Mouse (Mus musculus) mouse embryonic stem cell (cell line): ENCODE data around the gene Mpped2.

Source experiments
- in situ Hi-C, 2 experiments: fragments of 300-500 bp; cut with MboI; formaldehyde crosslinking; loops; 1 replicate in 1 of 2; 3 replicates in 1 of 2; pipeline ENCODE4 v1.14.3; 2019 to 2020; ENCODE audit warnings: low sequenced_read_pairs in 2 of 2, low pct_unique_long_range_greater_than_20kb in 1 of 2, mixed read lengths in 1 of 2; ENCODE audit not compliant: unreplicated experiment in 1 of 2

Gene Mpped2

GRCm38 (mm10) chr2:106832577-106832976 is 139.5 kb downstream of the Mpped2 start:
- in situ Hi-C loops, result no loop called here

- in situ Hi-C loops, result no loop called here
These were observed 140.1 kb downstream of the Mpped2 start for GRCm38 (mm10) chr2:106833212-106833611.

- in situ Hi-C loops, result no loop called here
These were observed 142.3 kb downstream of the Mpped2 start for GRCm38 (mm10) chr2:106835321-106835720.

- in situ Hi-C loops, result no loop called here
These were observed 144.2 kb downstream of the Mpped2 start for GRCm38 (mm10) chr2:106837241-106837640.

- in situ Hi-C loops, result no loop called here
These were observed 151.1 kb downstream of the Mpped2 start for GRCm38 (mm10) chr2:106844147-106844546.

GRCm38 (mm10) chr2:106844766-106845678 is 152.0 kb downstream of the Mpped2 start:
- in situ Hi-C loops, result no loop called here

- in situ Hi-C loops, result no loop called here
These were observed 153.4 kb downstream of the Mpped2 start for GRCm38 (mm10) chr2:106846511-106846910.

- in situ Hi-C loops, result no loop called here
These were observed 156.3 kb downstream of the Mpped2 start for GRCm38 (mm10) chr2:106849389-106849788.

- in situ Hi-C loops, result no loop called here
These were observed 158.4 kb downstream of the Mpped2 start for GRCm38 (mm10) chr2:106851515-106851914.

- in situ Hi-C loops, result no loop called here
These were observed 161.1 kb downstream of the Mpped2 start for GRCm38 (mm10) chr2:106854213-106854612.

- in situ Hi-C loops, result no loop called here
These were observed 161.7 kb downstream of the Mpped2 start for GRCm38 (mm10) chr2:106854758-106855157.

- in situ Hi-C loops, result no loop called here
These were observed 162.1 kb downstream of the Mpped2 start for GRCm38 (mm10) chr2:106855184-106855583.

GRCm38 (mm10) chr2:106855623-106856350 is 162.7 kb downstream of the Mpped2 start:
- in situ Hi-C loops, result no loop called here

GRCm38 (mm10) chr2:106856361-106856961 is 163.4 kb downstream of the Mpped2 start:
- in situ Hi-C loops, result no loop called here

- in situ Hi-C loops, result no loop called here
These were observed 164.2 kb downstream of the Mpped2 start for GRCm38 (mm10) chr2:106857258-106857657.

- in situ Hi-C loops, result no loop called here
These were observed 164.6 kb downstream of the Mpped2 start for GRCm38 (mm10) chr2:106857711-106858110.

GRCm38 (mm10) chr2:106860856-106861679 is 168.0 kb downstream of the Mpped2 start:
- in situ Hi-C loops, result no loop called here

- in situ Hi-C loops, result no loop called here
These were observed 170.1 kb downstream of the Mpped2 start for GRCm38 (mm10) chr2:106863050-106863653.
